Mouse (Mus musculus) limb, embryonic 12.5 days (tissue): Measurements from ENCODE around the gene Hs3st3b1. TPM values are rescaled to one million over a fixed set of nuclear protein-coding genes. Genes with fewer than 3 reads are reported as not detected.

ENCODE experiments used
- ATAC-seq: fragments of 200-750 bp; cut with Nextera tagmentation; 2 replicates; pipeline ENCODE4 v1.8.0; 2017; ENCODE audit warnings: low read depth, moderate TSS enrichment; ENCODE audit not compliant: insufficient number of reproducible peaks, insufficient read depth, low FRiP score, low TSS enrichment
- H3K27ac ChIP-seq: fragments of 300-500 bp; sonication (generic); 2 replicates; pipeline ENCODE4 v1.5.1; 2016; ENCODE audit warnings: mild to moderate bottlenecking, moderate library complexity
- H3K27me3 ChIP-seq: fragments of 300-500 bp; sonication (generic); 2 replicates; pipeline ENCODE4 v1.6.1; 2016; ENCODE audit warnings: mild to moderate bottlenecking, moderate library complexity
- H3K36me3 ChIP-seq: fragments of 300-500 bp; sonication (generic); 2 replicates; pipeline ENCODE4 v1.6.1; 2016; ENCODE audit warnings: mild to moderate bottlenecking, moderate library complexity
- H3K4me1 ChIP-seq: fragments of 300-500 bp; sonication (generic); replicated peaks from 2 replicates; pipeline ENCODE4 v1.6.1; 2016
- H3K4me2 ChIP-seq: fragments of 300-500 bp; sonication (generic); 2 replicates; pipeline ENCODE4 v1.6.1; 2016; ENCODE audit warnings: mild to moderate bottlenecking, moderate library complexity
- H3K4me3 ChIP-seq: fragments of 300-500 bp; sonication (generic); replicated peaks from 2 replicates; pipeline ENCODE4 v1.5.1; 2016; ENCODE audit warnings: mild to moderate bottlenecking
- H3K9ac ChIP-seq: fragments of 300-500 bp; sonication (generic); replicated peaks from 2 replicates; pipeline ENCODE4 v1.6.1; 2016; ENCODE audit warnings: mild to moderate bottlenecking, moderate library complexity
- H3K9me3 ChIP-seq: fragments of 300-500 bp; sonication (generic); 2 replicates; pipeline ENCODE4 v1.6.1; 2016; ENCODE audit warnings: mild to moderate bottlenecking, moderate library complexity
- WGBS: fragments of 180-500 bp; shearing (Covaris S2); methylation state at CpG from one replicate; pipeline ENCODE4 v1.1.7; 2016; 5-methylcytosine and 5-hydroxymethylcytosine counted together
- polyA plus RNA-seq: library from polyadenylated mRNA; unstranded; fragments of >200 nt; fragmentation: Nextera tagmentation; extraction: Ambion mirVana; gene quantifications from 2 replicates; pipeline ENCODE4 v1.2.1, GENCODE M21; 2016

Hs3st3b1 gene
- polyA plus RNA-seq, 1 experiment from 2014 or later: 23.5 TPM

- WGBS: 7% methylated on average over 19 of the region's 19 CpGs
- H3K9ac ChIP-seq: no peak overlapping the region
- H3K27me3 ChIP-seq: peaks cover 33% of the 10 kb centered on the region
These were observed 29.9 kb upstream of the Hs3st3b1 start for GRCm38 (mm10) chr11:63951831-63952631.

GRCm38 (mm10) chr11:63948371-63948770 lies 26.3 kb upstream of the Hs3st3b1 start:
- H3K4me2 ChIP-seq: no peak overlapping the region
- peaks cover 24% of the 10 kb centered on the region for H3K27me3 ChIP-seq
- no peak for ATAC-seq
- H3K4me1 ChIP-seq: peaks cover 13% of the 10 kb centered on the region
- 86% methylated on average over 11 of the region's 11 CpGs for WGBS
- H3K36me3 ChIP-seq: no peaks in the 10 kb centered on the region
- H3K27ac ChIP-seq: no peak overlapping the region
- H3K9ac ChIP-seq: no peak overlapping the region
- no peaks in the 10 kb centered on the region for H3K9me3 ChIP-seq
- H3K4me3 ChIP-seq: no peak overlapping the region

More at GRCm38 (mm10) chr11:63951831-63952631, 29.9 kb upstream of the Hs3st3b1 start:
- Histone ChIP-seq H3K4me3 (peak overlapping the region; percentile 22), H3K9me3 (no peaks in the 10 kb centered on the region), H3K27ac (no peak overlapping the region), H3K36me3 (no peaks in the 10 kb centered on the region), H3K4me2 (peak overlapping the region; percentile 48), H3K4me1 (peaks cover 27% of the 10 kb centered on the region)
- no peak for ATAC-seq

GRCm38 (mm10) chr11:63947024-63947423 lies 24.9 kb upstream of the Hs3st3b1 start:
- Histone ChIP-seq H3K4me3 (no peak overlapping the region), H3K27me3 (peaks cover 11% of the 10 kb centered on the region), H3K9ac (no peak overlapping the region), H3K4me1 (peaks cover 4% of the 10 kb centered on the region), H3K9me3 (no peaks in the 10 kb centered on the region), H3K27ac (no peak overlapping the region), H3K4me2 (no peak overlapping the region), H3K36me3 (no peaks in the 10 kb centered on the region)
- WGBS: 77% methylated on average over 2 of the region's 2 CpGs
- ATAC-seq: no peak

GRCm38 (mm10) chr11:63943947-63944346 lies 21.9 kb upstream of the Hs3st3b1 start:
- H3K27me3 ChIP-seq: no peaks in the 10 kb centered on the region
- no peak overlapping the region for H3K4me3 ChIP-seq
- H3K9ac ChIP-seq: no peak overlapping the region
- no peak overlapping the region for H3K4me2 ChIP-seq
- ATAC-seq: no peak
- H3K27ac ChIP-seq: no peak overlapping the region
- no peaks in the 10 kb centered on the region for H3K36me3 ChIP-seq
- H3K4me1 ChIP-seq: no peaks in the 10 kb centered on the region
- WGBS: 82% methylated on average over 3 of the region's 3 CpGs
- H3K9me3 ChIP-seq: no peaks in the 10 kb centered on the region

- WGBS: 92% methylated on average over 13 of the region's 13 CpGs
- H3K9me3 ChIP-seq: no peaks in the 10 kb centered on the region
- H3K4me1 ChIP-seq: no peaks in the 10 kb centered on the region
- H3K36me3 ChIP-seq: no peaks in the 10 kb centered on the region
- H3K4me2 ChIP-seq: no peak overlapping the region
- H3K4me3 ChIP-seq: no peak overlapping the region
- H3K27me3 ChIP-seq: no peaks in the 10 kb centered on the region
- no peak for ATAC-seq
- no peak overlapping the region for H3K27ac ChIP-seq
- no peak overlapping the region for H3K9ac ChIP-seq
These were observed 21.3 kb upstream of the Hs3st3b1 start for GRCm38 (mm10) chr11:63943268-63943890.

- ATAC-seq: no peak
- 79% methylated on average over 8 of the region's 8 CpGs for WGBS
- H3K9ac ChIP-seq: no peak overlapping the region
- H3K4me3 ChIP-seq: no peak overlapping the region
- H3K36me3 ChIP-seq: no peaks in the 10 kb centered on the region
- no peak overlapping the region for H3K4me2 ChIP-seq
- H3K27me3 ChIP-seq: no peaks in the 10 kb centered on the region
- no peaks in the 10 kb centered on the region for H3K4me1 ChIP-seq
- no peak overlapping the region for H3K27ac ChIP-seq
- H3K9me3 ChIP-seq: no peaks in the 10 kb centered on the region
These were observed 20.1 kb upstream of the Hs3st3b1 start for GRCm38 (mm10) chr11:63942177-63942576.

GRCm38 (mm10) chr11:63936641-63937040 lies 14.6 kb upstream of the Hs3st3b1 start:
- H3K4me2 ChIP-seq: no peak overlapping the region
- no peak overlapping the region for H3K4me3 ChIP-seq
- H3K9ac ChIP-seq: no peak overlapping the region
- no peaks in the 10 kb centered on the region for H3K9me3 ChIP-seq
- no peaks in the 10 kb centered on the region for H3K4me1 ChIP-seq
- peaks cover 30% of the 10 kb centered on the region for H3K27me3 ChIP-seq
- H3K27ac ChIP-seq: no peak overlapping the region
- no peaks in the 10 kb centered on the region for H3K36me3 ChIP-seq
- ATAC-seq: no peak
- 56% methylated on average over 3 of the region's 3 CpGs for WGBS

- H3K4me1 ChIP-seq: peaks cover 29% of the 10 kb centered on the region
- no peak overlapping the region for H3K4me3 ChIP-seq
- no peak overlapping the region for H3K4me2 ChIP-seq
- H3K9me3 ChIP-seq: no peaks in the 10 kb centered on the region
- H3K9ac ChIP-seq: no peak overlapping the region
- no peak for ATAC-seq
- H3K36me3 ChIP-seq: no peaks in the 10 kb centered on the region
- 86% methylated on average over 6 of the region's 6 CpGs for WGBS
- H3K27me3 ChIP-seq: peaks cover 57% of the 10 kb centered on the region
- no peak overlapping the region for H3K27ac ChIP-seq
These were observed 4.8 kb upstream of the Hs3st3b1 start for GRCm38 (mm10) chr11:63926901-63927300.

- 0 out of 2 replicates have a peak overlapping the region, but pooled peaks have one; percentile 31 for H3K9ac ChIP-seq
- H3K27ac ChIP-seq: no peak overlapping the region
- under 1% methylated on average over 31 of the region's 31 CpGs for WGBS
- no peaks in the 10 kb centered on the region for H3K9me3 ChIP-seq
- peak overlapping the region; percentile 39 for H3K4me3 ChIP-seq
- H3K4me1 ChIP-seq: peaks cover 35% of the 10 kb centered on the region
- no peaks in the 10 kb centered on the region for H3K36me3 ChIP-seq
- peak overlapping the region; percentile 84 for H3K4me2 ChIP-seq
- ATAC-seq: no peak
- peaks cover 68% of the 10 kb centered on the region for H3K27me3 ChIP-seq
These were observed 3.1 kb upstream of the Hs3st3b1 start for GRCm38 (mm10) chr11:63925161-63925582.

- Histone ChIP-seq H3K4me1 (peaks cover 35% of the 10 kb centered on the region), H3K9ac (no peak overlapping the region), H3K27me3 (peaks cover 69% of the 10 kb centered on the region), H3K4me2 (peak overlapping the region; percentile 84), H3K36me3 (no peaks in the 10 kb centered on the region), H3K27ac (no peak overlapping the region), H3K9me3 (no peaks in the 10 kb centered on the region), H3K4me3 (peak overlapping the region; percentile 82)
- WGBS: 6% methylated on average over 26 of the region's 26 CpGs
- ATAC-seq: no peak
These were observed 2.3 kb upstream of the Hs3st3b1 start for GRCm38 (mm10) chr11:63924286-63924930.

- Histone ChIP-seq H3K9me3 (no peaks in the 10 kb centered on the region), H3K4me3 (peak overlapping the region; percentile 82), H3K9ac (no peak overlapping the region; the same call in 1 of the 2 replicates), H3K4me1 (peaks cover 45% of the 10 kb centered on the region), H3K27ac (no peak overlapping the region), H3K27me3 (peaks cover 77% of the 10 kb centered on the region), H3K4me2 (peak overlapping the region; percentile 84), H3K36me3 (no peaks in the 10 kb centered on the region)
- WGBS: under 1% methylated on average over 29 of the region's 29 CpGs
- no peak for ATAC-seq
These were observed 1.3 kb upstream of the Hs3st3b1 start for GRCm38 (mm10) chr11:63923386-63923785.
